Mouse (Mus musculus): ENCODE data around the gene Ackr3.

DNA sequence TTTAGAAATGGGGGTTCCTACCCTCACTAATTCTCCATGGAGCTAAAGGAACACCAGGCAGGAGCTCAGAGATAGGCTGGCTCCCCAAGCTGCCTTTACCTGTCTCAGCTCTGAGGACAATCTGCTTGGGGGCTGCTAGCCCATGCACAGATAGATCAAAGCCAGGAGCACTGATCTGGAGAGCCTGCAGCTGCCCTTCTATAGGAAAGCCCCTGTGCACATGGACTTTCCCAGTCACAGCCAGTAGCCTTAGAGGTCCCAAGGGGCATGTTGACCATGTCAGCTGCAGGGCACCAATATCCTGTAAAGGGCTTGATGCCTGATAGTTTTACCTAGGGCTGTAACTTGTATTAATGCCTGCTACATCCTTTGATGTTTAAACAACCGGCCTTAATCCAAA lies 12.6 kb downstream of the Ackr3 start:
- TF ChIP-seq POLR2A (IDR thresholded peaks at IDR 0.05; ENCODE audit: insufficient read length, low read depth), result no peak
- TF ChIP-seq TCF12 (IDR thresholded peaks at IDR 0.05; ENCODE audit: insufficient read depth, poor library complexity, severe bottlenecking), result no peak
- no peak for TF ChIP-seq MAX (IDR thresholded peaks at IDR 0.05; ENCODE audit: low read depth)
- TF ChIP-seq E2F4 (IDR thresholded peaks at IDR 0.05; ENCODE audit: insufficient read depth), result no peak
- no peak for TF ChIP-seq USF1 (IDR thresholded peaks at IDR 0.05; ENCODE audit: low read depth)
- TF ChIP-seq MYOD1 (IDR thresholded peaks at IDR 0.05; ENCODE audit: control insufficient read depth in 1 of 3, insufficient read length in 2 of 3, low read depth in 2 of 3), result no peak
- no peak for TF ChIP-seq MYOG (IDR thresholded peaks at IDR 0.05; ENCODE audit: control insufficient read depth in 1 of 3, insufficient read depth in 1 of 3, insufficient read length in 2 of 3, low read depth in 2 of 3)
- no peak for TF ChIP-seq CEBPB (IDR thresholded peaks at IDR 0.05; ENCODE audit: insufficient read depth, poor library complexity, severe bottlenecking)
- no peak for TF ChIP-seq SRF (IDR thresholded peaks at IDR 0.05; ENCODE audit: control insufficient read depth, insufficient read length, low read depth)

Data from myocyte (in vitro differentiated cells).